Mouse (Mus musculus): ENCODE data around the gene Gm20708. TPM values are rescaled to one million over a fixed set of nuclear protein-coding genes. Genes with fewer than 3 reads are reported as not detected.

Gm20708 gene
- polyA plus RNA-seq, 1 experiment from 2014 or later = 1.8 TPM

DNA sequence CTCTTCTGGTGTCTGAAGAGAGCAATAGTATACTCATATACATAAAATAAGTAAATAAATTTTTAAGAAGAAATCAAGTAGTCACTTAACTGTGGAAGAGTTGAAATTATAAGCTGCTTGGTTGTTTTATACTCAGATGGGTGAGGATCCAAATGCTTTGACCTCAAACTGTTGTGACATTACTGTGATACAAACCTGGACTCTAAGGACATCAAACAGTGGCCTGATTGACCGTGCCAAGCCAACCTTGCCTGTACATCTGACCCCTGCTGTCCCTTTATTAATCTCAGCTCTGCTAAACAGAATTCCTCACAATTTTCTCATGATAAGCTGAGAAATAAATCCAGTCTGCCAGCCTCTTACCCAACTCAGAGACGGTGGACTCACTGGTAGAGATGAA lies 36.2 kb downstream of the Gm20708 start:
- Histone ChIP-seq H3K27ac (ENCODE audit: low read depth, low read length) (no peak overlapping the region), H3K36me3 (ENCODE audit: control insufficient read depth, insufficient read depth, low read length) (no peaks in the 10 kb centered on the region), H3K9me3 (ENCODE audit: control insufficient read depth, low read length) (no peaks in the 10 kb centered on the region), H3K27me3 (replicated peaks; ENCODE audit: control insufficient read depth, insufficient read depth, low read length) (no peaks in the 10 kb centered on the region), H3K4me2 (ENCODE audit: low read length) (no peak overlapping the region), H3K9ac (ENCODE audit: low read depth, low read length) (no peak overlapping the region), H3K4me3 (ENCODE audit: low read length) (no peak overlapping the region), H3K4me1 (ENCODE audit: control insufficient read depth, insufficient read depth, low read depth, low read length) (peaks cover 12% of the 10 kb centered on the region)
- ATAC-seq = no peak
- WGBS = 80% methylated on average over 2 of the region's 2 CpGs

DNA sequence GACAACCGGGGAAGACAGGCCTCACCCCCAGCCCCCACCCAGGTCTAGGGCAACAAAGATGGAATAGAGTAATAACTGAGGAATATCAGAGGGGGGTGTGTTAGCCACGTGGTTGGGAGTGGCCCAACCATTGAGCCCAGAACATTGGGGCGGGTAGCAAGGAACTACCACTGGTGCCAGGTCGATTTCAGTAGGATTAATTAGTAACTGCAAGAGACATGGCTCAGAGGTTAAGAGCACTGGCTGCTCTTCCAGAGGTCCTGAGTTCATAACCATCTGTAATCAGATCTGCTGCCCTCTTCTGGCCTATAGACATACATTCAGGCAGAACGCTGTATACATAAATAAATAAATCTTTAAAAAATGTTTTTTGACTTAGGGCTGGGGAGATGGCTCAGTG lies 37.2 kb downstream of the Gm20708 start:
- no peak for ATAC-seq
- Histone ChIP-seq H3K4me1 (ENCODE audit: control insufficient read depth, insufficient read depth, low read depth, low read length) (peaks cover 12% of the 10 kb centered on the region), H3K9ac (ENCODE audit: low read depth, low read length) (no peak overlapping the region), H3K4me2 (ENCODE audit: low read length) (no peak overlapping the region), H3K27ac (ENCODE audit: low read depth, low read length) (no peak overlapping the region), H3K27me3 (replicated peaks; ENCODE audit: control insufficient read depth, insufficient read depth, low read length) (no peaks in the 10 kb centered on the region), H3K9me3 (ENCODE audit: control insufficient read depth, low read length) (no peaks in the 10 kb centered on the region), H3K36me3 (ENCODE audit: control insufficient read depth, insufficient read depth, low read length) (no peaks in the 10 kb centered on the region), H3K4me3 (ENCODE audit: low read length) (no peak overlapping the region)
- WGBS = 55% methylated on average over 5 of the region's 5 CpGs

DNA sequence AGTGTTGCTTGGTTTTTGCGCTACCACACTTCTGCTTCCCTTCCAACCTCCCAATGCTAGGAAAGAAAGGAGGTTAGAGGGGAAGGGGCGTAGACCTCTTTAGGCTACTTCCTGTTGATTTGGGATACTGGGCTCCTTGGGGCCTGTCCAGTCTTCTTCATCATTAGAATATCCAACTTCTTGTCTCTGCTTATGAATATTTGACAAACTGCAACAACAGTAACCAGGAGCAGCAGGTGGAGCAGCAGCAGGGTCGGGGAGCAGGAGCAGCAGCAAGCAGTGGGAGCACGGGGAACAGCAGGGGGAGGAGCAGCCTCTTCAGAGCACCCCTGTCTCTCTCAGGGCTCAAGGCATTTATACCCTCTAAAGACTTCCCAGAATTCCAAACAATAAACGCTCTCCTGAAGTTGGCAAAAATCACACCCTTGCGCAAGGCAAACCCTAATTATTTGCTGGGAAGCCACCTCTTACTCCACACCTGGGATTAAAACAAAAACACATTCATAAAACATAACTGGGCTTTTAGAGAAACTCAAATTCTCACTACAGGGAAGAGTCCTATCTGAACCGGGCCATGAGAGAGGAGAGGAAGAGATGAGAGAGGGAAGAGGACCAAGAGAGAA lies 38.2 kb downstream of the Gm20708 start:
- H3K4me2 ChIP-seq (ENCODE audit: low read length) = peak overlapping the region; percentile 95; the same call in 1 of the 2 replicates
- no peaks in the 10 kb centered on the region for H3K36me3 ChIP-seq (ENCODE audit: control insufficient read depth, insufficient read depth, low read length)
- H3K9me3 ChIP-seq (ENCODE audit: control insufficient read depth, low read length) = no peaks in the 10 kb centered on the region
- peak overlapping the region; percentile 99; the same call in 1 of the 2 replicates for H3K27ac ChIP-seq (ENCODE audit: low read depth, low read length)
- no peak for ATAC-seq
- H3K4me1 ChIP-seq (ENCODE audit: control insufficient read depth, insufficient read depth, low read depth, low read length) = peaks cover 12% of the 10 kb centered on the region
- WGBS = 85% methylated on average over 7 of the region's 7 CpGs
- no peaks in the 10 kb centered on the region for H3K27me3 ChIP-seq (replicated peaks; ENCODE audit: control insufficient read depth, insufficient read depth, low read length)
- H3K9ac ChIP-seq (ENCODE audit: low read depth, low read length) = peak overlapping the region; percentile 94
- H3K4me3 ChIP-seq (ENCODE audit: low read length) = no peak overlapping the region

DNA sequence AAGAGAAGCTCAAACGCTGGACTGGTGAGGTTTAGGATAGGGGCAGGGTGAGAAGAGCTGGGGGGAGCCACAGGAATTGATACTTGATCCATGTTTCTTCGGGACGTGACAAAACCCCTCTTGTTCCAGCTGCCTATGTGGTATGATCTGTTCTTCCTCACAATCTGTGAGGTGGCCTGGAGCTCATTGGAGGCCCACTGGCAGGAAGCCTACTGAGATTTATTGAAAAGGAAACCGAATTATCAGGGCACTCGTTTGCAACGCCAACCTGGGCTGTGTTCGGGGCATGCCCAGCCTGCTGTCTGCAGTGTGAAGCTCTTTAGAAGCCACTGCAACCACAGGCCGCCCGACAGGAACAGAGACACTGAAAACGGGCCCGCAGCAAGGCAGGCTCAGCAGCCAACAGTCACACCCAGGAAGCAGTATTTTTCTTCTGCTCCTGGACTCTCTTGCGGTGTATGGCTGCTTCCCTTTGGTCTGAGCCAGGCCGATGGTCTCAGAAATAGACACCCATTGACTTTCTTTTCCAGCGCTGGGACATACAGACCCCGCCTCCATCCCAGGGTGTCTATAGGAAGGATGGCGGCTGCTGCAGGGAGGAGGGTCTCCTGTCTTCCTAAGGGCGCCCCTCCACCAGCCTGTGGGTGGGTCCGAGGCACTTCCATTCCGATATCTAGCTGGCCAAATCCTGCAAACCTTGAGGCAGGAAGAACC lies 39.0 kb downstream of the Gm20708 start:
- peak; percentile 91 for ATAC-seq
- Histone ChIP-seq H3K27ac (ENCODE audit: low read depth, low read length) (peak overlapping the region; percentile 99), H3K27me3 (replicated peaks; ENCODE audit: control insufficient read depth, insufficient read depth, low read length) (no peaks in the 10 kb centered on the region), H3K4me1 (ENCODE audit: control insufficient read depth, insufficient read depth, low read depth, low read length) (peaks cover 12% of the 10 kb centered on the region), H3K9ac (ENCODE audit: low read depth, low read length) (peak overlapping the region; percentile 94), H3K4me2 (ENCODE audit: low read length) (peak overlapping the region; percentile 95), H3K36me3 (ENCODE audit: control insufficient read depth, insufficient read depth, low read length) (no peaks in the 10 kb centered on the region), H3K9me3 (ENCODE audit: control insufficient read depth, low read length) (no peaks in the 10 kb centered on the region), H3K4me3 (ENCODE audit: low read length) (peak overlapping the region; percentile 73)
- WGBS = 9% methylated on average over 19 of the region's 19 CpGs

DNA sequence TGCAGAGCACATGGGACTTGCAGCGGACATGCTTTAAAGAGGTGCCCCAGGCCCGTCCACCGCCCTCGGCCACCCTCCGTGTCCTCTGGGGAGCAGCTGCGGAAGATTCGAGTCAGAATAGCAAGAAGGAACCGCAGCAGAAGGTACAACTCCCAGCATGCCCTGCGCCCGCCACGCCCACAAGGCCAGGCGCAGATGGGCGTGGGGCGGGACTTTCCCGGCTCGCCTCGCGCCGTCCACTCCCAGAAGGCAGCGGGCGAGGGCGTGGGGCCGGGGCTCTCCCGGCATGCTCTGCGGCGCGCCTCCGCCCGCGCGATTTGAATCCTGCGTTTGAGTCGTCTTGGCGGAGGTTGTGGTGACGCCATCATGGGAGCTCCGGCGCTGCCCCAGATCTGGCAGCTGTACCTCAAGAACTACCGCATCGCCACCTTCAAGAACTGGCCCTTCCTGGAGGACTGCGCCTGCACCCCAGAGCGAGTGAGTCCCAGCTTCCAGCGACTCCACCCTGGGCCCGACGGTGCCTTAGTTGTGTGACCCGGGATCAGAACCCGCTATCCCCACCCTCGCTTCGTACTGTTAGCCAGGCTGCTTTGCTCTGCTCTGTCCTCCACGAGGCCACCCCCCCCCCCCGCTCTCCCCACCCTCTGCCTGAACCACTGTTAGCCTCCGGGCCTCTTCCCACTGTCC lies 39.7 kb downstream of the Gm20708 start, which contains the start of gene Birc5:
Birc5 (plus strand) TSS at position 267 of the 687 bp plus-strand sequence.
- peak within 1 kb of the TSS; percentile 94 for H3K9ac ChIP-seq (ENCODE audit: low read depth, low read length)
- no peaks in the 10 kb centered on the region for H3K27me3 ChIP-seq (replicated peaks; ENCODE audit: control insufficient read depth, insufficient read depth, low read length)
- H3K4me2 ChIP-seq (ENCODE audit: low read length) = peak within 1 kb of the TSS; percentile 95
- ATAC-seq = peak; percentile 97
- H3K9me3 ChIP-seq (ENCODE audit: control insufficient read depth, low read length) = no peaks in the 10 kb centered on the region
- 0% methylated on average over 50 of the region's 51 CpGs for WGBS
- H3K4me3 ChIP-seq (ENCODE audit: low read length) = peak within 1 kb of the TSS; percentile 73
- peaks cover 12% of the 10 kb centered on the region for H3K4me1 ChIP-seq (ENCODE audit: control insufficient read depth, insufficient read depth, low read depth, low read length)
- peak within 1 kb of the TSS; percentile 99 for H3K27ac ChIP-seq (ENCODE audit: low read depth, low read length)
- no peaks in the 10 kb centered on the region for H3K36me3 ChIP-seq (ENCODE audit: control insufficient read depth, insufficient read depth, low read length)

DNA sequence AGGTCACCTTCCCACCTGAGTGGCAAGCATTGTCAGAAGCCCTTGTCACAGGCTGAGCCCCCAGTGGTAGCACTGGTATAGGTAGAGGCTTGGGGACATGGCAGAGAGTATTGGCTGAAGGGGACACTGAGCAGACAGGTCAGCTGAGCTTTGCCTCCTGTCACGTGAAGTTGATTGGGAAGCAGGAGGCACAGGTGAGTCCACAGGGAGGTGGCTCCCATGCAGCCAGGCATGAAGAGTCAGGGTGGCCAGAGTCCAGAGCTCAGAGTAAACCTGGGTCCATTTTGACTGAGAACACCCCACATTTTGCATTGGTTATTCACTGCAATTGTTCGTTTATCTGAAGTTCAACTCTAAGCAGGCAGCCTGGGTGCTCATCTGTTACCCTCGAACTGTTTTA lies 43.4 kb downstream of the Gm20708 start:
- ATAC-seq = no peak
- Histone ChIP-seq H3K4me2 (ENCODE audit: low read length) (no peak overlapping the region), H3K27ac (ENCODE audit: low read depth, low read length) (no peak overlapping the region), H3K9ac (ENCODE audit: low read depth, low read length) (no peak overlapping the region), H3K27me3 (replicated peaks; ENCODE audit: control insufficient read depth, insufficient read depth, low read length) (no peaks in the 10 kb centered on the region), H3K36me3 (ENCODE audit: control insufficient read depth, insufficient read depth, low read length) (no peaks in the 10 kb centered on the region), H3K4me1 (ENCODE audit: control insufficient read depth, insufficient read depth, low read depth, low read length) (peaks cover 12% of the 10 kb centered on the region), H3K9me3 (ENCODE audit: control insufficient read depth, low read length) (no peaks in the 10 kb centered on the region), H3K4me3 (ENCODE audit: low read length) (no peak overlapping the region)
- WGBS = 91% methylated on average over 3 of the region's 3 CpGs

DNA sequence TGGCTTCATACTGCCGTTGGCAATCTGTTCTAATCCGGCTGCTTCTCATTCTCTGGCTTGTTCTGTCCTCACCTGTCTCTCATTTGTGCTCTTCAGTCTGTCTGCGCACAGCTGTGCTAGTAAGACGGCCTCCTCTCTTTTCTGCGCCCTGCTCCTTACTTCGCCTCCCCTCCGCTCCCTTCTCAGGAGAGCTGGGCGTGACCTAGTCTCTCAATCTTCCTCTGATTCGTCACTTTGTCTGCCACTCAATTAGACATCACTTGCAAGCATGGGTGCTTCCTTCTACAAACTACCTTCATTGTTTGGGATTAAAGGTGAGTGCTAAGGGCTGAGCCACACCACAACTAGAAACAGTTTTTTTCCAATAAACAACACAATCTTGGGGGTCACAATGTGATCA lies 44.8 kb downstream of the Gm20708 start:
- no peak overlapping the region for H3K9ac ChIP-seq (ENCODE audit: low read depth, low read length)
- H3K9me3 ChIP-seq (ENCODE audit: control insufficient read depth, low read length) = no peaks in the 10 kb centered on the region
- peaks cover 5% of the 10 kb centered on the region for H3K4me1 ChIP-seq (ENCODE audit: control insufficient read depth, insufficient read depth, low read depth, low read length)
- ATAC-seq = no peak
- H3K36me3 ChIP-seq (ENCODE audit: control insufficient read depth, insufficient read depth, low read length) = no peaks in the 10 kb centered on the region
- no peak overlapping the region for H3K4me3 ChIP-seq (ENCODE audit: low read length)
- H3K27ac ChIP-seq (ENCODE audit: low read depth, low read length) = no peak overlapping the region
- H3K4me2 ChIP-seq (ENCODE audit: low read length) = no peak overlapping the region
- WGBS = 94% methylated on average over 9 of the region's 9 CpGs
- no peaks in the 10 kb centered on the region for H3K27me3 ChIP-seq (replicated peaks; ENCODE audit: control insufficient read depth, insufficient read depth, low read length)

DNA sequence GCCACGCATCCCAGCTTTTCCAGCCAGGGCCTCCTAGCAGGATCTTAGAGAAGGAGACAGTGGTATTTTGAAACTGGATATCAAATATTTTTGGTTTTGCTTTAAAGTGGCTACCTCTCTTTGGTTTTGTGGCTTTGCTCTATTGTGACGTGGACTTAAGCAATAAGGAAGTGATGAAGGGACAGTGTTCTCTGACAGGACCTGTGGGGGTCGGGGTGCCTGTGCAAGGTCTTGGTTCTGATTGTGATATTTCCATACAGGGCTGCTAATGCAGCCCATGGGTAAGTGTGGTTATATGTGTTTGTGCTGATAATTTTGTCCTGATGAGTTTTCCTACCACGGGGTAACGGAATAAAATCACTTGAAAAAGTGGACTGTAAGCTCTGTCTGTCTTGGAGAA lies 45.9 kb downstream of the Gm20708 start:
- 93% methylated on average over 5 of the region's 5 CpGs for WGBS
- no peaks in the 10 kb centered on the region for H3K36me3 ChIP-seq (ENCODE audit: control insufficient read depth, insufficient read depth, low read length)
- H3K4me1 ChIP-seq (ENCODE audit: control insufficient read depth, insufficient read depth, low read depth, low read length) = no peaks in the 10 kb centered on the region
- no peak overlapping the region for H3K9ac ChIP-seq (ENCODE audit: low read depth, low read length)
- no peak overlapping the region for H3K27ac ChIP-seq (ENCODE audit: low read depth, low read length)
- no peak overlapping the region for H3K4me2 ChIP-seq (ENCODE audit: low read length)
- H3K4me3 ChIP-seq (ENCODE audit: low read length) = no peak overlapping the region
- no peak for ATAC-seq
- H3K27me3 ChIP-seq (replicated peaks; ENCODE audit: control insufficient read depth, insufficient read depth, low read length) = peaks cover 1% of the 10 kb centered on the region; the same call in 1 of the 2 replicates
- no peaks in the 10 kb centered on the region for H3K9me3 ChIP-seq (ENCODE audit: control insufficient read depth, low read length)

DNA sequence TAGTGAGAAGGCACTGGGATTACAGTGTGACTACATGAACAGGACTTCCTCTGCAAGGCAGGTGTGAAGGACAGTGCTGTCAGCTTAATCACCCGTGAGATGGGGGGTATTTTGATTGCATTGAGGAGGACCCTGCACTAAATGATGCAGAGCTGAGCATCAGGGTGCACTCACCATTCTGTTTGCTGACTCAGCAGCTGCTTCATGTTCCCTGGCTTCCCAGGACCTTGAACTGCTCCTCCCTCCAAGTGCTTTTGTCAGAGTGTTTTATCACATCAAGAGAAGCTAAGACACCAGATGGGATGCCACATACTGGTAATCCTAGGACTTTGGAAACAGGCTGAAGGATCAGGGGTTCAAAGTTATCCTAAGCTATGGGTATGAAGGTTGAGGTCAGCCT lies 46.5 kb downstream of the Gm20708 start:
- Histone ChIP-seq H3K9me3 (ENCODE audit: control insufficient read depth, low read length) (no peaks in the 10 kb centered on the region), H3K4me3 (ENCODE audit: low read length) (no peak overlapping the region), H3K27me3 (replicated peaks; ENCODE audit: control insufficient read depth, insufficient read depth, low read length) (peaks cover 7% of the 10 kb centered on the region; the same call in 1 of the 2 replicates), H3K36me3 (ENCODE audit: control insufficient read depth, insufficient read depth, low read length) (no peaks in the 10 kb centered on the region), H3K27ac (ENCODE audit: low read depth, low read length) (no peak overlapping the region), H3K4me1 (ENCODE audit: control insufficient read depth, insufficient read depth, low read depth, low read length) (0 out of 2 replicates have a peak, but pooled peaks cover 2% of the 10 kb centered on the region), H3K4me2 (ENCODE audit: low read length) (no peak overlapping the region), H3K9ac (ENCODE audit: low read depth, low read length) (no peak overlapping the region)
- ATAC-seq = no peak
- WGBS = 95% methylated on average over 1 of the region's 1 CpGs
